Mouse (Mus musculus) limb, embryonic 14.5 days (tissue): ENCODE data around the gene Rab19. TPM values are rescaled to one million over a fixed set of nuclear protein-coding genes. Genes with fewer than 3 reads are reported as not detected.

Experiments
- ATAC-seq: fragments of 200-750 bp; cut with Nextera tagmentation; 2 replicates; pipeline ENCODE4 v1.8.0; 2017; ENCODE audit warnings: low read depth, moderate number of reproducible peaks, moderate TSS enrichment; ENCODE audit not compliant: low FRiP score
- DNase-seq: peaks from one replicate; pipeline ENCODE4 v3.0.0-alpha.2; 2015; ENCODE audit warnings: low spot score
- H3K27ac ChIP-seq: fragments of 300-500 bp; sonication (generic); replicated peaks from 2 replicates; pipeline ENCODE4 v1.5.1; 2014; ENCODE audit warnings: low read depth, mild to moderate bottlenecking, low read length, moderate library complexity, mixed read lengths
- H3K27me3 ChIP-seq: fragments of 300-500 bp; sonication (generic); 2 replicates; pipeline ENCODE4 v1.6.1; 2014; ENCODE audit warnings: low read length, mixed read lengths; ENCODE audit not compliant: control insufficient read depth, insufficient read depth
- H3K36me3 ChIP-seq: fragments of 300-500 bp; sonication (generic); 2 replicates; pipeline ENCODE4 v1.6.1; 2014; ENCODE audit warnings: mild to moderate bottlenecking, low read length, moderate library complexity, mixed read lengths; ENCODE audit not compliant: control insufficient read depth, insufficient read depth
- H3K4me1 ChIP-seq: fragments of 300-500 bp; sonication (generic); 2 replicates; pipeline ENCODE4 v1.6.1; 2014; ENCODE audit warnings: antibody characterized with exemption, low read length, mixed read lengths; ENCODE audit not compliant: control insufficient read depth, insufficient read depth
- H3K4me2 ChIP-seq: fragments of 300-500 bp; sonication (generic); replicated peaks from 2 replicates; pipeline ENCODE4 v1.6.1; 2014; ENCODE audit warnings: low read depth, mild to moderate bottlenecking, low read length, moderate library complexity; ENCODE audit not compliant: severe bottlenecking
- H3K4me3 ChIP-seq: fragments of 300-500 bp; sonication (generic); replicated peaks from 2 replicates; pipeline ENCODE4 v1.5.1; 2014; ENCODE audit warnings: low read length
- H3K9ac ChIP-seq: fragments of 300-500 bp; sonication (generic); 2 replicates; pipeline ENCODE4 v1.6.1; 2014; ENCODE audit warnings: mild to moderate bottlenecking, low read depth, low read length, moderate library complexity; ENCODE audit not compliant: severe bottlenecking
- H3K9me3 ChIP-seq: fragments of 300-500 bp; sonication (generic); 2 replicates; pipeline ENCODE4 v1.6.1; 2016; ENCODE audit warnings: low read length; ENCODE audit not compliant: control insufficient read depth
- POLR2A ChIP-seq: fragments of 200-500 bp; IDR thresholded peaks from 2 replicates; pipeline ENCODE4 v1.8.0; 2012; ENCODE audit warnings: inconsistent platforms, mild to moderate bottlenecking, moderate library complexity, borderline replicate concordance; ENCODE audit not compliant: insufficient read depth, insufficient read length; ENCODE audit errors: extremely low read depth
- WGBS: fragments of 180-500 bp; shearing (Covaris S2); extraction: QIAGEN DNeasy Blood & Tissue Kit; methylation state at CpG from one replicate; pipeline ENCODE4 v1.1.7; 2014; 5-methylcytosine and 5-hydroxymethylcytosine counted together
- polyA plus RNA-seq, 2 experiments: library from polyadenylated mRNA; depleted of rRNA in 1 of 2; stranded (reverse) in 1 of 2; unstranded in 1 of 2; fragments of >200 nt; fragmentation: Nextera tagmentation in 1 of 2; extraction: Ambion mirVana in 1 of 2; gene quantifications; 2 replicates each; pipeline versions ENCODE4 v1.2.1 to v1.2.3; 2012 to 2014

Rab19 gene
- polyA plus RNA-seq, 2 experiments, result 0.52 to 1.3 TPM

- H3K4me3 ChIP-seq, result no peak overlapping the region
- 92% methylated on average over 2 of the region's 2 CpGs for WGBS
- H3K9me3 ChIP-seq, result no peaks in the 10 kb centered on the region
- no peak for DNase-seq
- no peak for ATAC-seq
- no peak overlapping the region for H3K9ac ChIP-seq
- H3K27me3 ChIP-seq, result no peaks in the 10 kb centered on the region
- no peak for TF ChIP-seq POLR2A
- no peaks in the 10 kb centered on the region for H3K4me1 ChIP-seq
- no peak overlapping the region for H3K4me2 ChIP-seq
- H3K27ac ChIP-seq, result no peak overlapping the region
- no peaks in the 10 kb centered on the region for H3K36me3 ChIP-seq
Observed at GRCm38 (mm10) chr6:39425181-39425580, 44.2 kb downstream of the Rab19 start.

GRCm38 (mm10) chr6:39426725-39427124, 45.8 kb downstream of the Rab19 start:
- WGBS, result 83% methylated on average over 4 of the region's 4 CpGs
- H3K9ac ChIP-seq, result no peak overlapping the region
- no peaks in the 10 kb centered on the region for H3K4me1 ChIP-seq
- no peak overlapping the region for H3K27ac ChIP-seq
- H3K27me3 ChIP-seq, result no peaks in the 10 kb centered on the region
- DNase-seq (no peak), ATAC-seq (no peak)
- H3K4me2 ChIP-seq, result no peak overlapping the region
- no peaks in the 10 kb centered on the region for H3K36me3 ChIP-seq
- no peak for TF ChIP-seq POLR2A
- no peak overlapping the region for H3K4me3 ChIP-seq
- H3K9me3 ChIP-seq, result no peaks in the 10 kb centered on the region

GRCm38 (mm10) chr6:39427276-39428003, 46.5 kb downstream of the Rab19 start:
- H3K27ac ChIP-seq, result no peak overlapping the region
- no peak overlapping the region for H3K4me3 ChIP-seq
- H3K4me2 ChIP-seq, result no peak overlapping the region
- no peaks in the 10 kb centered on the region for H3K9me3 ChIP-seq
- DNase-seq (no peak), ATAC-seq (no peak)
- TF ChIP-seq POLR2A, result no peak
- no peak overlapping the region for H3K9ac ChIP-seq
- no peaks in the 10 kb centered on the region for H3K4me1 ChIP-seq
- H3K27me3 ChIP-seq, result no peaks in the 10 kb centered on the region
- H3K36me3 ChIP-seq, result no peaks in the 10 kb centered on the region
- 68% methylated on average over 4 of the region's 4 CpGs for WGBS

- no peaks in the 10 kb centered on the region for H3K36me3 ChIP-seq
- H3K4me3 ChIP-seq, result no peak overlapping the region
Observed at GRCm38 (mm10) chr6:39429007-39429788, 48.2 kb downstream of the Rab19 start.

GRCm38 (mm10) chr6:39430722-39431121, 49.7 kb downstream of the Rab19 start:
- TF ChIP-seq POLR2A, result no peak
- Histone ChIP-seq H3K27me3 (no peaks in the 10 kb centered on the region), H3K9ac (no peak overlapping the region), H3K4me1 (no peaks in the 10 kb centered on the region), H3K4me2 (no peak overlapping the region), H3K36me3 (no peaks in the 10 kb centered on the region), H3K4me3 (no peak overlapping the region), H3K27ac (no peak overlapping the region), H3K9me3 (no peaks in the 10 kb centered on the region)
- WGBS, result 72% methylated on average over 11 of the region's 11 CpGs
- ATAC-seq (no peak), DNase-seq (no peak)

More at GRCm38 (mm10) chr6:39429007-39429788, 48.2 kb downstream of the Rab19 start:
- Histone ChIP-seq H3K9ac (no peak overlapping the region), H3K4me1 (no peaks in the 10 kb centered on the region), H3K9me3 (no peaks in the 10 kb centered on the region), H3K27ac (no peak overlapping the region), H3K4me2 (no peak overlapping the region), H3K27me3 (no peaks in the 10 kb centered on the region)
- ATAC-seq (no peak), DNase-seq (no peak)
- no peak for TF ChIP-seq POLR2A
- WGBS, result 81% methylated on average over 6 of the region's 6 CpGs
